Mouse (Mus musculus) liver, embryonic 12.5 days (tissue): ENCODE data around the gene Cftr. TPM values are rescaled to one million over a fixed set of nuclear protein-coding genes. Genes with fewer than 3 reads are reported as not detected.

Source experiments
- ATAC-seq: fragments of 200-750 bp; cut with Nextera tagmentation; 2 replicates; pipeline ENCODE4 v1.8.0; 2017; ENCODE audit warnings: moderate number of reproducible peaks, mild to moderate bottlenecking, moderate library complexity
- H3K27ac ChIP-seq: fragments of 300-500 bp; sonication (generic); 2 replicates; pipeline ENCODE4 v1.5.1; 2016; ENCODE audit warnings: mild to moderate bottlenecking
- H3K27me3 ChIP-seq: fragments of 300-500 bp; sonication (generic); replicated peaks from 2 replicates; pipeline ENCODE4 v1.6.1; 2016; ENCODE audit warnings: mild to moderate bottlenecking, moderate library complexity
- H3K36me3 ChIP-seq: fragments of 300-500 bp; sonication (generic); 2 replicates; pipeline ENCODE4 v1.6.1; 2016; ENCODE audit warnings: mild to moderate bottlenecking, moderate library complexity
- H3K4me1 ChIP-seq: fragments of 300-500 bp; sonication (generic); 2 replicates; pipeline ENCODE4 v1.6.1; 2016
- H3K4me2 ChIP-seq: fragments of 300-500 bp; sonication (generic); 2 replicates; pipeline ENCODE4 v1.6.1; 2016; ENCODE audit warnings: mild to moderate bottlenecking, moderate library complexity
- H3K4me3 ChIP-seq: fragments of 300-500 bp; sonication (generic); 2 replicates; pipeline ENCODE4 v1.5.1; 2016; ENCODE audit warnings: mild to moderate bottlenecking, moderate library complexity
- H3K9ac ChIP-seq: fragments of 300-500 bp; sonication (generic); 2 replicates; pipeline ENCODE4 v1.6.1; 2016; ENCODE audit warnings: mild to moderate bottlenecking, moderate library complexity
- H3K9me3 ChIP-seq: fragments of 300-500 bp; sonication (generic); replicated peaks from 2 replicates; pipeline ENCODE4 v1.6.1; 2016; ENCODE audit warnings: mild to moderate bottlenecking, moderate library complexity
- WGBS: fragments of 180-500 bp; shearing (Covaris S2); methylation state at CpG from one replicate; pipeline ENCODE4 v1.1.7; 2016; ENCODE audit not compliant: insufficient replicate concordance; 5-methylcytosine and 5-hydroxymethylcytosine counted together
- polyA plus RNA-seq: library from polyadenylated mRNA; unstranded; fragments of >200 nt; fragmentation: Nextera tagmentation; extraction: Ambion mirVana; gene quantifications from 2 replicates; pipeline ENCODE4 v1.2.1, GENCODE M21; 2016

The Cftr gene
- polyA plus RNA-seq, 1 experiment from 2014 or later, result 0.14 TPM

DNA sequence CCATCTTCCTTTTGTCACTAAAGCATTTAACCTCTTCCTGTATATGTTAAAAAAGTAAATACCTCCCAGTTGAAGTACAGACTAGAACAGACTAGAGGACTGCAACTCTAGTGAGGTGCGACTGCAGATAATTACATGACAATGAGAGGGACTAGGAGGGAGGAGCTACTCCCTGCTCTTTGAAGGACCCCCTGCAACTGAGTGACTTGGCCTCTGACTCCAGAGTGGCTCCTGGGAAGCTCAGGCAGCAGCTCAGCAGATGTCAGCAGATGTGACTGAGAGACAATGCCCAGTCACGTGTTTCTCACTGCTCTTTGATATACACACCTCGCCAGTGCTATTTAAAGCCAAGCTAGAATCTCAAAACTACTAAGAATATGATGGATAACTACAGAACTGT, 54.7 kb downstream of the Cftr start:
- no peak overlapping the region for H3K27ac ChIP-seq
- H3K4me3 ChIP-seq, result no peak overlapping the region
- H3K27me3 ChIP-seq, result no peaks in the 10 kb centered on the region
- no peak overlapping the region for H3K4me2 ChIP-seq
- H3K36me3 ChIP-seq, result no peaks in the 10 kb centered on the region
- no peaks in the 10 kb centered on the region for H3K4me1 ChIP-seq
- 19% methylated on average over 3 of the region's 3 CpGs for WGBS
- H3K9ac ChIP-seq, result no peak overlapping the region
- H3K9me3 ChIP-seq, result no peaks in the 10 kb centered on the region
- ATAC-seq, result peak; percentile 62; the same call in 1 of the 2 replicates

DNA sequence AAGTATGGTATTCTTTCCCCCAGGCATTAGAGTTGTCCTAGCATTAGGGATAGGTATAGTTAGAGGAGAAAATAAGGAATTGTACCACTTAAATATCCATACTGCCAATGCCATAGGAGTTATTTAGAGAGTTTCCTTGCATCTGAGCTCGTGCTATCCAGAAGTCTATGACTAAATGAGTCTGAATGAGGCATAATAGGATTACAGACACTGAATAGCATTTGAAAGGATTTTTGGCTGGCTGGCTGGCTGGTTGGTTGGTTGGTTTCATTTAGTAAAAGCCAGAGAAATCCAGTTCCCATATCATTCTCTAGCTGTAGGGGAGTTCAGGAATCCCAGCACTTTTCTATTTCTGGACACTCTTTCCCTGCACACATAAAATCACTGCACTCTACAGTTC, 76.0 kb downstream of the Cftr start:
- H3K36me3 ChIP-seq, result no peaks in the 10 kb centered on the region
- no peaks in the 10 kb centered on the region for H3K27me3 ChIP-seq
- no peak overlapping the region for H3K27ac ChIP-seq
- H3K4me3 ChIP-seq, result no peak overlapping the region
- H3K9ac ChIP-seq, result no peak overlapping the region
- no peaks in the 10 kb centered on the region for H3K4me1 ChIP-seq
- no peaks in the 10 kb centered on the region for H3K9me3 ChIP-seq
- 42% methylated on average over 1 of the region's 1 CpGs for WGBS
- ATAC-seq, result no peak
- H3K4me2 ChIP-seq, result no peak overlapping the region

DNA sequence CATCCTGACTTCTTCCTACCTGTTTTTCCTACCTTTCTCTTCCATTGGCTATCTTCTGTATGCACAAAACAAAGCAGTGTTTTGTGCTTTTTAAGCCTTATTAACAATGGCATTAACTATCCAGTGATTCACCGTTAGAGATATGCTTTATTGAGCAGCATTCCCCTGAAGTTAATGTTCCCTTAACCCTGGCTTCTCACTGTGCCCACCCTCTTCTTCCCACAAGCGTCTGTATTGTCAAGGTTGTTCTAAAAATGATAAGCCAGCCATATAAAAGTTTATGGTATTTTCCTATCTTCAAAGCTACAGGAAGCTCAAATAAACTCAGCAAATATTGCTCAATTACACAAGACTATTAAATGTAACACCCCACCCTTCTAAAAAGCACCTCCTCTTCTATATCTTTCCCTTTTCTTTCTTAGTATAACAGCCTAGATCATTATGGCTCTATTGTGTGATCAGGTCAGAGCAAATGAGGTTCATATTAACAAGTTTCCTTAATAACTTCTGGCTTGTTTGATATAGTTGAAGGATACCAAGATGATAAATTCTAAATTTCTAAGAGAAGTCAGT, 77.5 kb downstream of the Cftr start:
- ATAC-seq, result no peak
- 58% methylated on average over 2 of the region's 2 CpGs for WGBS

DNA sequence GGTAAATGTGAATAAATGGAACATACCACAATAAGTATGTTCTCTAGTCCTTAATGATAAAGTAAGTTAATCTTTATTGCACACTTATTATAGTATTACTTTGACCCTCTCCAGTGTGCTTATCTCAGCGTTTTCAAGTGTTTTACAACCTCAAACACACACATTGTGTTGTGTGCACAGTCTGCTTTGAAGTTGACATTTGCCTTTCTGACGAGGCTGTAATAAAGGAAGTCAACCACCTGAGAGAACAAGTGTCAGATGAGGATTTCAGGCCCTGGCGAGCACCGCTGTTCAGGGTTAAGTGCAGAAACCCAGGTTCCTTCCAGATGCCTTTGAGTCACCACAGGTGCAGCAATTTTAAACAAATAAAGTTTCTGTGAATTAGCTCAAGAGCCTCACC, 78.0 kb downstream of the Cftr start:
- H3K4me3 ChIP-seq, result no peak overlapping the region
- H3K9ac ChIP-seq, result no peak overlapping the region
- WGBS, result 46% methylated on average over 4 of the region's 4 CpGs
- H3K27ac ChIP-seq, result no peak overlapping the region
- H3K4me2 ChIP-seq, result no peak overlapping the region
- H3K27me3 ChIP-seq, result no peaks in the 10 kb centered on the region
- no peaks in the 10 kb centered on the region for H3K9me3 ChIP-seq
- H3K36me3 ChIP-seq, result no peaks in the 10 kb centered on the region
- no peaks in the 10 kb centered on the region for H3K4me1 ChIP-seq
- no peak for ATAC-seq

More for the DNA sequence above, 77.5 kb downstream of the Cftr start:
- H3K27me3 ChIP-seq, result no peaks in the 10 kb centered on the region
- no peaks in the 10 kb centered on the region for H3K9me3 ChIP-seq
- no peaks in the 10 kb centered on the region for H3K4me1 ChIP-seq
- H3K9ac ChIP-seq, result no peak overlapping the region
- no peak overlapping the region for H3K4me2 ChIP-seq
- no peaks in the 10 kb centered on the region for H3K36me3 ChIP-seq
- H3K27ac ChIP-seq, result no peak overlapping the region
- H3K4me3 ChIP-seq, result no peak overlapping the region

DNA sequence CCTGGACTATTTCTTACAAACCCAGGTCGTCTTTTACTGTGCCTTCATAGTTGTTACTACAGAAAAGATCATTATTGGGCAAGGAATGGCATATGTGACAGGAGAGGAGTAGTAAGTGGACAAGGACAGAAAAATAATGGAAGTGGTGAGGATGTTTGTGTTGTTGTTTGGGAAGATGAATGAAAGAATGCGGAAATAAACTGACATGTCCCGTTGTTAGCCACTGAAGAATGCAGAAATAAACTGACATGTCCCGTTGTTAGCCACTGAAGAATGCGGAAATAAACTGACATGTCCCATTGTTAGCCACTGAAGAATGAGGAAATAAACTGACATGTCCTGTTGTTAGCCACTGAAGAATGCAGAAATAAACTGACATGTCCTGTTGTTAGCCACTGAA, 84.1 kb downstream of the Cftr start:
- H3K27ac ChIP-seq, result no peak overlapping the region
- WGBS, result 40% methylated on average over 5 of the region's 5 CpGs
- H3K36me3 ChIP-seq, result no peaks in the 10 kb centered on the region
- H3K4me3 ChIP-seq, result no peak overlapping the region
- H3K4me2 ChIP-seq, result no peak overlapping the region
- no peaks in the 10 kb centered on the region for H3K4me1 ChIP-seq
- ATAC-seq, result no peak
- H3K9me3 ChIP-seq, result no peaks in the 10 kb centered on the region
- no peaks in the 10 kb centered on the region for H3K27me3 ChIP-seq
- no peak overlapping the region for H3K9ac ChIP-seq

DNA sequence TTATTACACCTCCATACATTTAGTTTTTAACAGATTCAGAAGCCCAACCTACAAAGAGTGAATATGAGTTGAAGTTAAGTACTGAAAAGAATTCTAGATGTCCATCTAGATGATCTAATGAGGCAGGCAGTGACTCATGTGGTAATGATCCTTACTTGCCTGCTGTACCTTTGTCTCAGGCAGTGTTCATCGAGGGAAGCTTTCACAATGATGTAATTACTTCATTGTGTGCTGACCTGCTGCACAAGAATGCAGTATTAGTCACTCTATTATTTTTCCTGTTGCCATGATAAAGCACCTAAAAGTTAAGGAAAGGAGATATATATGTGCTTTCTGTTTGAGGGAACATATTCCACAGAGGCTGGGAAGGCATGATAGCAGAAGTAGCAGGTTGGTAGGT, 100.5 kb downstream of the Cftr start:
- H3K9ac ChIP-seq, result no peak overlapping the region
- no peak overlapping the region for H3K27ac ChIP-seq
- no peak overlapping the region for H3K4me2 ChIP-seq
- H3K4me3 ChIP-seq, result no peak overlapping the region
- no peaks in the 10 kb centered on the region for H3K36me3 ChIP-seq
- no peaks in the 10 kb centered on the region for H3K9me3 ChIP-seq
- no peaks in the 10 kb centered on the region for H3K27me3 ChIP-seq
- ATAC-seq, result no peak
- WGBS, result 40% methylated on average over 1 of the region's 1 CpGs
- no peaks in the 10 kb centered on the region for H3K4me1 ChIP-seq

DNA sequence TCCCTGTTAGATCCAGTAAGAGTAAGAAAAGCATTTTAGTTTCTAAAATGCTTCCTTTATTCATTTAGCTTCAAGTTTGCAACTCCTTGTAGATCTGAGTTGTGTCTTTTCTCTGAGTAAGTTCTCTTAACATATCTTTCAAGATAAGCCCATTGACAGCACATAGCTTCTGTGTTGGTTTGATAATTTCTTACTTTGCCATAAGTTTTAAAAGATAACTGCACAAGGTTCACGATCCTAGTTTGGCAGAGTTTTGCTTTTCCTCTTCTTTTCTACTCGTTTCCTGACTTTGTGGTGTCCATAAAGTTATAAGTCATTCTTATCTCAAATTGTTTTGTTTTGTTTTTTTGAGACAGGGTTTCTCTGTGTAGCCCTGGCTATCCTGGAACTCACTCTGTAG, 130.3 kb downstream of the Cftr start:
- no peaks in the 10 kb centered on the region for H3K27me3 ChIP-seq
- no peak overlapping the region for H3K27ac ChIP-seq
- peak overlapping the region; percentile 37 for H3K4me2 ChIP-seq
- no peaks in the 10 kb centered on the region for H3K36me3 ChIP-seq
- H3K4me1 ChIP-seq, result peaks cover 11% of the 10 kb centered on the region; the same call in 1 of the 2 replicates
- no peaks in the 10 kb centered on the region for H3K9me3 ChIP-seq
- ATAC-seq, result peak; percentile 83
- no peak overlapping the region for H3K4me3 ChIP-seq
- 15% methylated on average over 2 of the region's 2 CpGs for WGBS
- H3K9ac ChIP-seq, result no peak overlapping the region

DNA sequence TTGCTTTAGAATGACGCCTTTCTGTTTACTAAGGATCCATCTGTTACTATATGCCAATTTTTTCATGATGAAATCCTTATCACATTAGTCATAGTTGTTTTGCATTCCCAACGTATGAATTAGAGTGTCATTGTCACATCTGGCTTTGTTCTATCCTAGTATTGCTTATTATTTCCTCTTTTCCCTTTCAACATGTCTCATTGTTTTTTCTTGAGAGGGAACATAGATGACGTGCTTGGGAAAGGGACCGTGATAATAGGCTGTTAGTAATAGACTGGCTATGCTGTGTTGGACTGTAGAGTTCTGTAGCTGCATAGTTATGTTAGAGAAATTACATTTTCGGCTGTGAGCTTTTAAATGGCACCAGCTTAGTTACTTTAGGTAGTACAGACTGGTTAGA, 131.6 kb downstream of the Cftr start:
- Histone ChIP-seq H3K4me2 (no peak overlapping the region), H3K9me3 (no peaks in the 10 kb centered on the region), H3K27ac (no peak overlapping the region), H3K36me3 (no peaks in the 10 kb centered on the region), H3K4me3 (no peak overlapping the region), H3K4me1 (peaks cover 11% of the 10 kb centered on the region; the same call in 1 of the 2 replicates), H3K9ac (no peak overlapping the region), H3K27me3 (no peaks in the 10 kb centered on the region)
- WGBS, result 66% methylated on average over 5 of the region's 5 CpGs
- ATAC-seq, result no peak

DNA sequence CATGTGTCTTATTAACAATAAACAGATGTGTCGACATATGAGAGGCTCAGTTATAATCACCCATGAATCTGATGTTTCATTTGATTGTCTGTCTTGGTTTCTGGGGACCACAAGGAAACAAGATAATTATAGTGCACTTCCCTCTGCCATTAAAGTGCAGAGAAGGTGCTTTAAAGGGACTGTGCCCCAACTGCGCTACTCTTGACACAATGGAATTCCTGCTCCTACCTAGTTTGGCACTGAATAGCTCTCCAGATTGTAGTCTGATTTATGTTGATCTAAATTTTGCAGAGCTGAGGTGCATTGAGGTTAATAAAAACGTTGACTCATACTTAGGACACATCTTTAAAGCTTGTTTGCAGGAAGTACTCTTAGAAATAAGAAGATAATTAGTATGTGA, 132.7 kb downstream of the Cftr start:
- Histone ChIP-seq H3K4me3 (no peak overlapping the region), H3K27ac (no peak overlapping the region), H3K4me1 (peaks cover 11% of the 10 kb centered on the region; the same call in 1 of the 2 replicates), H3K9ac (no peak overlapping the region), H3K9me3 (no peaks in the 10 kb centered on the region), H3K27me3 (no peaks in the 10 kb centered on the region), H3K36me3 (no peaks in the 10 kb centered on the region), H3K4me2 (no peak overlapping the region)
- WGBS, result 57% methylated on average over 3 of the region's 3 CpGs
- no peak for ATAC-seq

DNA sequence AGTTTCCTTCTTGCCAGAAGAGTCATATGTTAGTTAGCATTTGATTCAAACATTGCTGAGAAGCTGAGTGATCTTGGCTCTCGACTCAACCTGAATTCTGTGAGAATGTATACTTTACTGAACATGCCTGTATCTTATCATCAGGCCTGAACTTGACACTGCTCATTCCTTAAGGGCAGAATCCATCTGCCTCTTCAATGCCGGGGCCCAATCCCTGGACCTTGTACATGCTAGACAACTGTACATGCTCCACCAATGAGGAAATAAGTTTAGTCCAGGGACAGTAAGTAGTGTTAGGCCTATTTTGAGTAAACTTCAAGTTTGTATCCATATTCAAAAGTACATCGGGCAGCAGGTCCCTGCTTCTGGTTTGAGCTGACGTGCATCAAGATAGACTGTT, 134.6 kb downstream of the Cftr start:
- Histone ChIP-seq H3K4me1 (peaks cover 11% of the 10 kb centered on the region; the same call in 1 of the 2 replicates), H3K9ac (no peak overlapping the region), H3K36me3 (no peaks in the 10 kb centered on the region), H3K4me2 (no peak overlapping the region), H3K27ac (no peak overlapping the region), H3K4me3 (no peak overlapping the region), H3K27me3 (no peaks in the 10 kb centered on the region), H3K9me3 (no peaks in the 10 kb centered on the region)
- 70% methylated on average over 4 of the region's 4 CpGs for WGBS
- no peak for ATAC-seq

DNA sequence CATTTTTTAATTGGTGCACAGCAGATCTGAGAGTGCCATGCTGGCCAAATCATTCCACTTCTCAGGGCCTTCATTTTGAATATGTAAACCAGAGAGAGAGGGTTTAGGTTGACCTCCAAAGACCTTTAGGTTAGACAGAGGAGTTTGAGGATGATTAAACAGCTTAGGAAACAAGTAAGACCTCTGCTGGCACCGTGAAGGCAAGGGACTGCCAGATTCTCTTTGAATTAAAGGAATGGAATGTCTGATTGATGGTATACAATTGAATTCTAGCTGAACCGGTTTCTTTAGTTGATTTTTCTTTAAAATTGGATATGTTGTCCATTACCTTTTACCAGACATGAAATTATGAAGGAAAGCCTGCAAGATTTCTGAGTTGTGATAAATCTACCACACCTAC, 140.5 kb downstream of the Cftr start:
- no peak overlapping the region for H3K4me2 ChIP-seq
- no peak overlapping the region for H3K4me3 ChIP-seq
- H3K27ac ChIP-seq, result no peak overlapping the region
- WGBS, result 36% methylated on average over 2 of the region's 2 CpGs
- H3K36me3 ChIP-seq, result no peaks in the 10 kb centered on the region
- no peaks in the 10 kb centered on the region for H3K9me3 ChIP-seq
- ATAC-seq, result no peak
- no peaks in the 10 kb centered on the region for H3K4me1 ChIP-seq
- no peak overlapping the region for H3K9ac ChIP-seq
- H3K27me3 ChIP-seq, result no peaks in the 10 kb centered on the region

DNA sequence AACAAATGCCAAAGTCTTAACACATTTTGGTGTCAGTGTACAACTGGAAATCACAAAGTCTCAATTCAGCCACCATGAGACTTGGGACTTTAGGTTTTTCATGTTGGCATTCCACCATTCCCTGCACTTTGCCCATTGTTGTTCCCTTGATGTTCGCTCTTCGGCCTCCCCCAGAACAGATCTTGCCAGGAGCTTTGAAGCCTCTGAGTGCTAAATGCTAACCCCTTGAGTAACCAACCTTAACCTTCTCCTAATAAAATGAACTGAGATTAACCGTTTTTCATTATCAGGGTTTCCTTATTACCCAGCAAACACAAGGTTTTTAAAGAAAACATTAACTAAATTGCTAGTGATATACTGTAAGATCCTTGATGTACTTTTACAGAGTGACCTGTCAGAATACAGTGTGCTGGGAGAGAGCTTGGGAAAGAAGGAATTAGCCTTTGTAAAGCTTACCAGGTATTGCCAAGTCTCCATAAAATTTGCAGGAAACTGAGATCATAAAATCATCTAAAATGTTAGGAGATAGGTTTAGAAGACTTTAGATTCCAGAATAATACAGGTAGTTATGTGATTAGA, 144.0 kb downstream of the Cftr start:
- Histone ChIP-seq H3K9me3 (no peaks in the 10 kb centered on the region), H3K27me3 (no peaks in the 10 kb centered on the region), H3K4me1 (no peaks in the 10 kb centered on the region), H3K27ac (no peak overlapping the region), H3K4me2 (no peak overlapping the region), H3K36me3 (no peaks in the 10 kb centered on the region), H3K4me3 (no peak overlapping the region), H3K9ac (no peak overlapping the region)
- 61% methylated on average over 3 of the region's 3 CpGs for WGBS
- ATAC-seq, result no peak

DNA sequence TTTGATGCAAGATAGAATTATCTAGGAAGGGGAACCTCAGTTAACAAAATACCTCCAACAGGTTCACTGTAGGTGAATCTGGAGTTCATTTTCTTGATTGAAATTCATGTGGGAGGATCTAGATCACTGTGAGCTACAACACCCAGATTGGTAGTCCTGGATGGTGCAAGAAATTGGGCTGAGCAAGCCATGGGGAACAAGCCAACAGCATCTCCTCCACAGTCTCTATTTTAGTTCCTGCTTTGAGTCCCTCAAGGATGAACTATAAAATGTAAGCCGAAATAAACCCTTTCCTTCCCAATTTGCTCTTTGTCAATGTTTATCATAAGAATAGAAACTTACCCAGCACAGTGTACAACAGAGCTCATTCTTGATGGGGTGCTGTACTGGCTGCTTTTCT, 152.5 kb downstream of the Cftr start:
- 56% methylated on average over 1 of the region's 1 CpGs for WGBS
- Histone ChIP-seq H3K36me3 (no peaks in the 10 kb centered on the region), H3K9ac (no peak overlapping the region), H3K27ac (no peak overlapping the region), H3K9me3 (no peaks in the 10 kb centered on the region), H3K4me3 (no peak overlapping the region), H3K4me1 (no peaks in the 10 kb centered on the region), H3K4me2 (no peak overlapping the region), H3K27me3 (no peaks in the 10 kb centered on the region)
- no peak for ATAC-seq
